Mouse (Mus musculus): ENCODE results near the gene Coasy.

Gene Coasy

GRCm38 (mm10) chr11:101130056-101130756 is 47.8 kb downstream of the Coasy start:
- in situ Hi-C loops (cut with MboI, MseI) = no loop called here

- in situ Hi-C loops (cut with MboI, MseI) = no loop called here
These were observed 48.8 kb downstream of the Coasy start for GRCm38 (mm10) chr11:101131187-101131586.

GRCm38 (mm10) chr11:101131701-101132100 is 49.3 kb downstream of the Coasy start:
- in situ Hi-C loops (cut with MboI, MseI) = no loop called here

GRCm38 (mm10) chr11:101133037-101133436 is 50.7 kb downstream of the Coasy start:
- in situ Hi-C loops (cut with MboI, MseI) = no loop called here

GRCm38 (mm10) chr11:101134217-101134865 is 52.0 kb downstream of the Coasy start:
- in situ Hi-C loops (cut with MboI, MseI) = no loop called here
